Mouse (Mus musculus): ENCODE data around the gene Supt4a. TPM values are rescaled to one million over a fixed set of nuclear protein-coding genes. Genes with fewer than 3 reads are reported as not detected.

The Supt4a gene
- polyA plus RNA-seq, 1 experiment from 2014 or later, result 124 TPM

- no peaks in the 10 kb centered on the region for H3K4me1 ChIP-seq (ENCODE audit: control insufficient read depth in 2 of 2, insufficient read depth in 2 of 2, low read length in 2 of 2)
- ATAC-seq (ENCODE audit: insufficient number of reproducible peaks, insufficient read depth, low FRiP score, low read depth), result no peak
Observed at GRCm38 (mm10) chr11:87701877-87702620, 35.3 kb upstream of the Supt4a start.

GRCm38 (mm10) chr11:87703654-87704053 is 33.7 kb upstream of the Supt4a start:
- Histone ChIP-seq H3K4me1 (ENCODE audit: control insufficient read depth in 2 of 2, insufficient read depth in 2 of 2, low read length in 2 of 2) (no peaks in the 10 kb centered on the region), H3K4me2 (ENCODE audit: low read length) (no peak overlapping the region), H3K27ac (replicated peaks in 1 of 2; ENCODE audit: control insufficient read depth in 1 of 2, insufficient read depth in 1 of 2, low read depth in 2 of 2, low read length in 2 of 2) (no peak overlapping the region), H3K36me3 (ENCODE audit: control insufficient read depth, insufficient read depth, low read length) (no peaks in the 10 kb centered on the region), H3K9me3 (ENCODE audit: control insufficient read depth, low read length) (no peaks in the 10 kb centered on the region), H3K9ac (ENCODE audit: low read length) (no peak overlapping the region), H3K4me3 (ENCODE audit: control insufficient read depth in 1 of 2, insufficient read depth in 1 of 2, low read depth in 1 of 2, low read length in 2 of 2) (no peak overlapping the region), H3K27me3 (ENCODE audit: control insufficient read depth, insufficient read depth, low read length) (no peaks in the 10 kb centered on the region; the same call in 1 of the 2 replicates)
- WGBS, result 85% methylated on average over 5 of the region's 5 CpGs
- ATAC-seq (ENCODE audit: insufficient number of reproducible peaks, insufficient read depth, low FRiP score, low read depth), result no peak

More at GRCm38 (mm10) chr11:87701877-87702620, 35.3 kb upstream of the Supt4a start:
- Histone ChIP-seq H3K36me3 (ENCODE audit: control insufficient read depth, insufficient read depth, low read length) (no peaks in the 10 kb centered on the region), H3K4me2 (ENCODE audit: low read length) (no peak overlapping the region), H3K27me3 (ENCODE audit: control insufficient read depth, insufficient read depth, low read length) (no peaks in the 10 kb centered on the region), H3K4me3 (ENCODE audit: control insufficient read depth in 1 of 2, insufficient read depth in 1 of 2, low read depth in 1 of 2, low read length in 2 of 2) (no peak overlapping the region), H3K9ac (ENCODE audit: low read length) (no peak overlapping the region), H3K27ac (replicated peaks in 1 of 2; ENCODE audit: control insufficient read depth in 1 of 2, insufficient read depth in 1 of 2, low read depth in 2 of 2, low read length in 2 of 2) (no peak overlapping the region), H3K9me3 (ENCODE audit: control insufficient read depth, low read length) (no peaks in the 10 kb centered on the region)
- 73% methylated on average over 14 of the region's 14 CpGs for WGBS

GRCm38 (mm10) chr11:87704289-87704688 is 33.1 kb upstream of the Supt4a start:
- no peak overlapping the region for H3K4me2 ChIP-seq (ENCODE audit: low read length)
- H3K36me3 ChIP-seq (ENCODE audit: control insufficient read depth, insufficient read depth, low read length), result no peaks in the 10 kb centered on the region
- no peaks in the 10 kb centered on the region for H3K9me3 ChIP-seq (ENCODE audit: control insufficient read depth, low read length)
- H3K27me3 ChIP-seq (ENCODE audit: control insufficient read depth, insufficient read depth, low read length), result peaks cover 2% of the 10 kb centered on the region; the same call in 1 of the 2 replicates
- H3K27ac ChIP-seq (replicated peaks in 1 of 2; ENCODE audit: control insufficient read depth in 1 of 2, insufficient read depth in 1 of 2, low read depth in 2 of 2, low read length in 2 of 2), result no peak overlapping the region
- no peak for ATAC-seq (ENCODE audit: insufficient number of reproducible peaks, insufficient read depth, low FRiP score, low read depth)
- 81% methylated on average over 9 of the region's 9 CpGs for WGBS
- H3K4me3 ChIP-seq (ENCODE audit: control insufficient read depth in 1 of 2, insufficient read depth in 1 of 2, low read depth in 1 of 2, low read length in 2 of 2), result no peak overlapping the region
- no peak overlapping the region for H3K9ac ChIP-seq (ENCODE audit: low read length)
- peaks cover 0 to under 1% of the 10 kb centered on the region in 2 experiments; a peak in 1 of 4 replicates for H3K4me1 ChIP-seq (ENCODE audit: control insufficient read depth in 2 of 2, insufficient read depth in 2 of 2, low read length in 2 of 2)

GRCm38 (mm10) chr11:87707570-87707969 is 29.8 kb upstream of the Supt4a start:
- Histone ChIP-seq H3K4me1 (ENCODE audit: control insufficient read depth in 2 of 2, insufficient read depth in 2 of 2, low read length in 2 of 2) (peaks cover 6 to 8% of the 10 kb centered on the region in 2 experiments), H3K4me3 (ENCODE audit: control insufficient read depth in 1 of 2, insufficient read depth in 1 of 2, low read depth in 1 of 2, low read length in 2 of 2) (no peak overlapping the region), H3K27ac (replicated peaks in 1 of 2; ENCODE audit: control insufficient read depth in 1 of 2, insufficient read depth in 1 of 2, low read depth in 2 of 2, low read length in 2 of 2) (no peak overlapping the region), H3K9me3 (ENCODE audit: control insufficient read depth, low read length) (no peaks in the 10 kb centered on the region), H3K4me2 (ENCODE audit: low read length) (no peak overlapping the region), H3K36me3 (ENCODE audit: control insufficient read depth, insufficient read depth, low read length) (no peaks in the 10 kb centered on the region), H3K27me3 (ENCODE audit: control insufficient read depth, insufficient read depth, low read length) (peaks cover 13% of the 10 kb centered on the region), H3K9ac (ENCODE audit: low read length) (no peak overlapping the region)
- no peak for ATAC-seq (ENCODE audit: insufficient number of reproducible peaks, insufficient read depth, low FRiP score, low read depth)
- WGBS, result 53% methylated on average over 8 of the region's 8 CpGs

- Histone ChIP-seq H3K9ac (ENCODE audit: low read length) (no peak overlapping the region), H3K4me3 (ENCODE audit: control insufficient read depth in 1 of 2, insufficient read depth in 1 of 2, low read depth in 1 of 2, low read length in 2 of 2) (no peak overlapping the region), H3K27ac (replicated peaks in 1 of 2; ENCODE audit: control insufficient read depth in 1 of 2, insufficient read depth in 1 of 2, low read depth in 2 of 2, low read length in 2 of 2) (no peak overlapping the region), H3K27me3 (ENCODE audit: control insufficient read depth, insufficient read depth, low read length) (peaks cover 13% of the 10 kb centered on the region), H3K9me3 (ENCODE audit: control insufficient read depth, low read length) (no peaks in the 10 kb centered on the region), H3K36me3 (ENCODE audit: control insufficient read depth, insufficient read depth, low read length) (no peaks in the 10 kb centered on the region), H3K4me2 (ENCODE audit: low read length) (no peak overlapping the region), H3K4me1 (ENCODE audit: control insufficient read depth in 2 of 2, insufficient read depth in 2 of 2, low read length in 2 of 2) (peaks cover 6 to 8% of the 10 kb centered on the region in 2 experiments)
- 56% methylated on average over 5 of the region's 5 CpGs for WGBS
- no peak for ATAC-seq (ENCODE audit: insufficient number of reproducible peaks, insufficient read depth, low FRiP score, low read depth)
Observed at GRCm38 (mm10) chr11:87708979-87709378, 28.4 kb upstream of the Supt4a start.

GRCm38 (mm10) chr11:87709513-87710261 is 27.7 kb upstream of the Supt4a start:
- peak overlapping the region; percentile 47; the same call in 1 of the 2 replicates for H3K9ac ChIP-seq (ENCODE audit: low read length)
- peak overlapping the region; percentile 15 to 34 for H3K4me3 ChIP-seq (ENCODE audit: control insufficient read depth in 1 of 2, insufficient read depth in 1 of 2, low read depth in 1 of 2, low read length in 2 of 2)
- H3K4me2 ChIP-seq (ENCODE audit: low read length), result peak overlapping the region; percentile 61
- 10% methylated on average over 21 of the region's 21 CpGs for WGBS
- no peak for ATAC-seq (ENCODE audit: insufficient number of reproducible peaks, insufficient read depth, low FRiP score, low read depth)
- no peaks in the 10 kb centered on the region for H3K9me3 ChIP-seq (ENCODE audit: control insufficient read depth, low read length)
- H3K36me3 ChIP-seq (ENCODE audit: control insufficient read depth, insufficient read depth, low read length), result no peaks in the 10 kb centered on the region
- H3K27ac ChIP-seq (replicated peaks in 1 of 2; ENCODE audit: control insufficient read depth in 1 of 2, insufficient read depth in 1 of 2, low read depth in 2 of 2, low read length in 2 of 2), result no peak overlapping the region
- peaks cover 13% of the 10 kb centered on the region for H3K27me3 ChIP-seq (ENCODE audit: control insufficient read depth, insufficient read depth, low read length)
- peaks cover 6 to 8% of the 10 kb centered on the region in 2 experiments for H3K4me1 ChIP-seq (ENCODE audit: control insufficient read depth in 2 of 2, insufficient read depth in 2 of 2, low read length in 2 of 2)

- 46% methylated on average over 7 of the region's 7 CpGs for WGBS
- no peak overlapping the region for H3K27ac ChIP-seq (replicated peaks in 1 of 2; ENCODE audit: control insufficient read depth in 1 of 2, insufficient read depth in 1 of 2, low read depth in 2 of 2, low read length in 2 of 2)
- H3K4me2 ChIP-seq (ENCODE audit: low read length), result peak overlapping the region; percentile 61
- H3K27me3 ChIP-seq (ENCODE audit: control insufficient read depth, insufficient read depth, low read length), result peaks cover 13% of the 10 kb centered on the region
- H3K4me3 ChIP-seq (ENCODE audit: control insufficient read depth in 1 of 2, insufficient read depth in 1 of 2, low read depth in 1 of 2, low read length in 2 of 2), result peak overlapping the region; percentile 15 to 34
- H3K9ac ChIP-seq (ENCODE audit: low read length), result peak overlapping the region; percentile 47; the same call in 1 of the 2 replicates
- no peaks in the 10 kb centered on the region for H3K36me3 ChIP-seq (ENCODE audit: control insufficient read depth, insufficient read depth, low read length)
- no peaks in the 10 kb centered on the region for H3K9me3 ChIP-seq (ENCODE audit: control insufficient read depth, low read length)
- ATAC-seq (ENCODE audit: insufficient number of reproducible peaks, insufficient read depth, low FRiP score, low read depth), result no peak
- peaks cover 6 to 8% of the 10 kb centered on the region in 2 experiments for H3K4me1 ChIP-seq (ENCODE audit: control insufficient read depth in 2 of 2, insufficient read depth in 2 of 2, low read length in 2 of 2)
Observed at GRCm38 (mm10) chr11:87710262-87710615, 27.1 kb upstream of the Supt4a start.
